Mouse (Mus musculus) right cerebral cortex, postnatal 4 days (tissue): ENCODE results near the gene Krt2.

ENCODE experiments used
- DNase-seq: peaks from one replicate; pipeline ENCODE4 v3.0.0-alpha.2; 2022

Gene Krt2

GRCm38 (mm10) chr15:101817875-101818274, at the start of gene Krt2:
Krt2 (minus strand) TSS chr15:101818169.
- no peak for DNase-seq

DNA sequence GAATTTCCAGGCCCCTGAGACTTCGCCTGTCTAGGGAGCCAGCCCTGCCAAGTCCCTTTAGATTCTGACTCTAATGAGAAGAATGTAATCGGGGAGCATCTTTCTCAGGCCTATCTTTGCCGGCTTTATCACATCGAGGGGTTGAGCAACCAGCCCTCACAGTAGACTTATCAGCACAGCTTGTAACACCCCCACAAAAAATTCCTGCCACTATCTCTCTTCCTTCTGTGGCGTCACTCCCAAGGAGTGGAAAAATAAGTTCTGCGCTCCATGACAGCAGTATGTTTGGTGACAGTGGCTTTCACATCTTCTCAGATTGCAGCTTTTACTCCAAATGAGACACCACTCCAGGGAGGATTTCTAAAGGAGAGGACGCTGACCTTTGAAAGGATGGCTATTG, 48.8 kb upstream of the Krt2 start:
- DNase-seq: no peak

DNA sequence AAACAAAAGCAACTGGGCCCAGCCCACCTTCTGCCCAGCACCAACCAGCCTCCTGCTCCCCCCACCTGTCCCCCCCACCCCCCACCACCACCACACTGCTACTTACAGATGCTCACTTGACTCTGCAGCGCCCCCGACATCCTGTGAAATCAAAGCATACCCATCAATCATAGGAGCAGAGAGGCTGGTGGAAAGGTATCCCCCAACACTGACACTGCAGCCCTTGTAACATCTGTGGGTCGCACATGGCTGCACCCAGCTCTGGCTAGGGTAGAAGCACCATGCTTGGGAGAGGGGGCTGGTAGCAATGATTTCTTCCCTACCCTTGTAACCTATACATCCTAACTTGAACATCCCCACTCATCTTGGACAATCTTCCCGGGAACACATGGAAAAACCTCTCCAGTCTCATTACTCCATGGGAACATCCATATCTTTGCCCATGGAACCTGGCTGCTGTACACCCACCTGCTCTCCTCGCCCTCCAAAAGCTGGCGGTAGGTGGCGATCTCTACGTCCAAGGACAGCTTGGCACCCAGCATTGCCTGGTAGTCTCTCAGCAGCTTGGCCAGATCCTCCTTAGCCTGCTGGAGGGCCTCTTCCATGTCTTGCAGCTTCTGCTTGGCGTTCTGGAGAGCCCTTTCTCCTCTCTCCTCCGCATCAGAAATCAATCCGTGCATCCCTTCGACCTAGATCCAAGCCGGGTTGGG, 42.6 kb upstream of the Krt2 start:
- DNase-seq: no peak

GRCm38 (mm10) chr15:101859735-101860170, 41.8 kb upstream of the Krt2 start:
- peak; percentile 55 for DNase-seq

- no peak for DNase-seq
These were observed 40.9 kb upstream of the Krt2 start for GRCm38 (mm10) chr15:101858673-101859425.

- no peak for DNase-seq
These were observed 38.7 kb upstream of the Krt2 start for GRCm38 (mm10) chr15:101856696-101857095.

GRCm38 (mm10) chr15:101855732-101856131, 37.8 kb upstream of the Krt2 start:
- no peak for DNase-seq

GRCm38 (mm10) chr15:101854294-101854693, 36.3 kb upstream of the Krt2 start:
- no peak for DNase-seq

DNA sequence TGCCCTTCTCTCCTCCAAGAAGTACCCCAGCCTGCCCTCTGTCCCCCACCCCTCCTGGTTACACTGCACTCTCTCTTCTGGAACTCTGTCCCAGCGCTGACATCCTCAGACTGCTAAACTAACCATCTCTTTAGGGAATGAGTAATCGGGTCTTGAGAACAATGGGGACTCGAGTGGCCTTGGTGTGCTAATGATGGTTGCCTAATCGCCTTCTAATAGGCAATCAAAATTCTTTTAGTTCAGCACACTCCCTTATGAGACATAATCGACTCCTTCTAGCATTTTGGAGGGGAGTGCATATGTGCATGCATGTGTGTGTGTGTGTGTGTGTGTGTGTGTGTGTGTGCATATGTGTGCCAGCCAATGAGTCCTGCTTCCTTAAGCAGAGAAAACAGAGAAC, 34.6 kb upstream of the Krt2 start:
- DNase-seq: no peak

DNA sequence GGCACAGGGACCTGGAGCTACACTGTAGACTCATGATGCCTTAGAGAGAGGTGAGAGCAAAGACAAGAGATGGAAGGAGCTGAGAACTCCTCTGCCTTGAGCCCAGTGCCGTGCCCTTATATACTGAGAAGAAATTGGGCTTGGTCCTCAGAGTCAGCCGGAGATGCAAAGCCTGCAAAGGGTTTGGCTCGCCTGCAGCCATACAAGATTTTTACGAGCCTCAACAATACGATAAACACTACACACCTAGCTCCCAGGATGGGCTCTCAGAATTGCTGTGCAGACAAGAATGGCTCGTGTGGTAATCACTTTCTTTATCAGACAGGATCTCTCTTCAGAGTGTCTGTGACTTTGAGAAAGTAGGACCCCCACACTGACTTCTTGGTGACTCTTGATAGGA, 32.7 kb upstream of the Krt2 start, which contains the start of gene Krt1:
Gene Krt1 (minus strand): TSS at position 101 of the 400 bp plus-strand sequence.
- DNase-seq: no peak

DNA sequence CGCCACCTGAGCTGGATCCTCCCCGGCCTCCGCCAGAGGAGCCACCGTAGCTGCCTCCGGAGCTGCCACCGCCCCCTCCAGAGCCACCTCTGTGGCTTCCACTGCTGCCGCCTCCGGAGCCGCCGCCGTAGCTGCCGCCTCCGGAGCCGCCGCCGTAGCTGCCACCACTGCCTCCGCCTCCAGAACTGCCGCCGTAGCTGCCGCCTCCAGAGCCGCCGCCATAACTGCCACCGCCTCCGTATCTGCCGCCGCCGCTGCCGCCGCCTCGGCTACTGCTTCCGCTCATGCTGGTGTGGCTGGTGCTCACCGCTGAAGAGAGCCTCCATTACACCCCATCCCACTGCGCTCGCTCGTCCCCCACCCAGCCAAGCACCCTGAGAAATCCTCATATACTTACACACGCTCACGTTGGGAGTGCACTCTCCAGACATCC, 28.0 kb upstream of the Krt2 start:
- peak; percentile 66 for DNase-seq

- DNase-seq: no peak
These were observed 25.2 kb upstream of the Krt2 start for GRCm38 (mm10) chr15:101843192-101843591.

DNA sequence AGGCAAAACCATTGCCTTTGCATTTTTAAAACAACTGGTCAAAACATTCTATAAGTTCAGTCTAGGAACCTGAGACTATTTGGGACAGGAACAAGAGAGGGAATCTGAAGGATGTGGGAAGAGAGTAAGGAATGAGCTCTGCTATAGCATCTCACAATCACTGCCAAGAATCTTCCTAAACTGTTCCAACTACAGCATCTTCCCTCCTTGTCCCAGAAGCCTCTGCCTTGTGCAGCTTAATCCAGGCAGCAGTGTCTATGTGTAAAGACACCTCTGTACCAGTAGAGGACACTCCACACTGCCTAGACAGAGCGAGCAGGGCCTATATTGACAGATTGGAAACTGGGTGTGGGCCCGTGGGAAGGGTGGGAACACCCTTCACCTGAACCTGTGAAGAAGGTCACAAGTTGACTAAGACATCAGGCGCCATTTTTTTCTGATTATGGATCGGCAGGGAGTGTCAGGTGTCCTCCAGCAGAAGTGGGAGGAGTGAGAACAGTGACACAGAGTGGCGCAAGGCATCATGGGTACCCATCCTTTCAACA, 16.9 kb upstream of the Krt2 start:
- no peak for DNase-seq

DNA sequence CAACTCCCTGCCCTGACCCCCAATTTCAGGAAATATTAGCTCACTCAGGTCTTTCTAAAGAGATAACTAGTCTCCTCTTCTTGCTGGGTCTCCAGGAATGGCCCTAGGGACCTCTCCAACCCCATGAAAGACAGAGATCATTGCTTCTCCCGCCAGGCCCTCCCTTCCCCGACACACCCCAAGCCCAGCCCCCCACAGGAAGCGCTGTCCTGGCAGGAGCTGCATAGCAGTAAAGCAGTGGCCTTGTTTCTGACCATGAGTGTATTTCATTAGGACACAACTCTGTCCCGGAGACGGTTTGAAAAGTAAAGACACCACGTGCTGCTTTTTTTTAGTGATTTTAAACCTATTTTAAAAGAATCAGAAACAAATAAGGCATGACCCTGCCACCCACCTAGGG, 15.2 kb upstream of the Krt2 start:
- no peak for DNase-seq

- no peak for DNase-seq
These were observed 11.5 kb upstream of the Krt2 start for GRCm38 (mm10) chr15:101829441-101829840.

- no peak for DNase-seq
These were observed 3.8 kb upstream of the Krt2 start for GRCm38 (mm10) chr15:101821786-101822185.

GRCm38 (mm10) chr15:101803052-101803822, 14.7 kb downstream of the Krt2 start:
- DNase-seq: no peak

DNA sequence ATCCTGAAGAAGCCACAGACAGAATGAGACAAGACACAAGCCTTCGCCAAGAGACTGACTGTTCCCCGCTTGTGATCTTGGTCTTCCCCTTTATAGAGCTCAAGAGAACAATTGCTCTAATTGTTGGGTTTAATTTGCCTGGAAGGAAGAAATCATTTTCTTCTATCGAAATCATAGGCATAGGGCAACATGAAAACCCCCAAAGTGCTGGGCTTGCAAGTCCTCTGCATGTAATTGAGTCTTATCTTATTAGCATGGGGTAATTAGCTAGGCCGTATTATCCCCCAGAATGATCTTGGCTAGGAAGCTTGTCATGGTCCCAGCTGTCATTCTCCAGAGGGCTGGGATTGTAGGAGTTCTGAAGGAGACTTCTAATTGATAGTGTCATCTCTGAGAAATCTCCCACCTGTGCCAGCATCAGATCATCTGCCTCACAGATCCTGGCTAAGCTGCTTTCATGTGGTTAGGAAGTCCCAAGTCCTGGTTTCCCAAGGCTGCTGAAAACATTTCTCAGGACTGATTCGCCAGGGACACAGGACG, 15.6 kb downstream of the Krt2 start, which contains the start of gene Krt73:
Gene Krt73 (minus strand): TSS at position 51 of the 540 bp plus-strand sequence.
- DNase-seq: no peak

DNA sequence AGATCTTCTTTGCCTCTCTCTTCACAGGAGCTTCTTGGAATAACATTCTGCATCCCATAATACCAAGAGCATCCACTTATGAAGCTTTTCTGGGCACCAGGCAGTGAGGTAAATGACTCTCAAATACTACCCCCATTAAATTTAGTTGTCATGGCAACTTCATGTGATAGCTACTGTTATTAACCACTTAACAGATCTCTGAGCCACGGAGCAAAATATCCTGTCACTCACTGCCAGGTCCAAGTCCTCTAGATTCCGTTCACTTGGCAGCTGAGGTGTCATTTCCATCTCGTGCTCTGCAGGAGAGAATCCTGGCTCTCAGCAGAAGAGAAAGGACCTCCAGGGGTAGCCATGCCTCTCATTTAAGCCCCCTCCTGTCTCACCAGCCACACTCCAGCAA, 27.1 kb downstream of the Krt2 start:
- DNase-seq: no peak

DNA sequence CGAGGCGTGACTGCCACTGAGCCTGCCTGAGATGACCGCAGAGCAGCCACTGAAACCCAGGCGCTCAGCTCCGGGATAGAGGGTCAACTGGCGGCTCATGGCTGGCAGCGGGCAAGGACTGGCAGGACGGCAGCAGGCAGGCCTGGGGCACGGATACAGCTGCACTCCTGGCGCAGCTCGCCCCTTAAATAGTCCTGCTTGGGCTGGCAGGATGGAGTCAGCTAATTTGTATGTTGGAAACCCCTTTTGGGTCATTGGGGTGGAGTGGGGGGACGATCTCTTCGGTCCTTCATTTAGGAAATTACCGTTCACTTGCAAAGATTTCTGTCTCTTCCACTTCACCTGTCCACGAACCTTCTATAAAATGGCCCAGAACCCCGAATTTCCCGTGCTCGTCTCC, 31.6 kb downstream of the Krt2 start, which contains the start of gene Krt72:
Gene Krt72 (minus strand): TSS at position 101 of the 400 bp plus-strand sequence.
- DNase-seq: no peak

DNA sequence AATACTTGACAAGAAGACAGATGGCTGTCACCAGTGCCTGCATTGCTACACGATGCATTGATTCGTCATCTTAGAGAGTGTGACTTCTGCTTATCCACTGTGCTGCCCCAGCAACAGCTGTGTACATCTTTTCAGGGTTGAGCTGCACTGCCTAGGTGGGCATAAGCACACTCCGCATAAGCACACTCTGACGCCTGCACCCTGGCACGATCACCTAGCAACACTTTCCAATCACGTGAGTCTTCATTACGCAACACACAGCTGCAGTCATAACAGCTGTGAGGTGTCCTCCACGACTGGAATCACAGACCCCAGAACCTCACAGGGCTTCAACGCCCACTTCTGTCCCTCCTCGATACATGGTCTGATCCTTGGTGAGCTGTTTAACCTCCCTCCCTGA, 44.5 kb downstream of the Krt2 start:
- no peak for DNase-seq

DNA sequence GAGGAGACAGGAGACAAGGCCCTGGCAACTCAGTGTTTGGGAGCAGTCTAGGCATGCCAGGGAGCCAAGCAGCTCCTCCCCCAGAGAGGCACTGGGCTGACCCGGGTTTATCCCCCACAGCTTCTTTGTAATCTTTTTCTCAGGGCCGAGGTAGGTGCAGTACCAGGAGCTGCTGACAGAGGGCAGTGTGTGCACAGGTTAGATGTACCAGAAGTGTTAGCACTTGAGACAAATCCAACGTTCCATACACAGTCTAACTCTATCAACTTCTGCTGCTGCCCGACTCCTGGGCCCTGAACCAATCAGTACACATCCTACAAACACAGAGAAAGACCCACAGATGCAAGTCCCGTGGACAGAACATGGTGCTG, 45.3 kb downstream of the Krt2 start:
- DNase-seq: peak; percentile 96
